Mouse (Mus musculus) urinary bladder, adult 18-20 months (tissue): ENCODE results near the gene Olfr299.

ENCODE experiments used
- DNase-seq, 2 experiments: peaks; one replicate each; pipeline ENCODE4 v3.0.0; 2022; ENCODE audit warnings: low spot score in 2 of 2, mixed read lengths in 2 of 2

Gene Olfr299

GRCm38 (mm10) chr7:86459621-86460020 is at the start of gene Olfr299:
TSS of gene Olfr299 (plus strand) at chr7:86459921.
- DNase-seq: no peak

DNA sequence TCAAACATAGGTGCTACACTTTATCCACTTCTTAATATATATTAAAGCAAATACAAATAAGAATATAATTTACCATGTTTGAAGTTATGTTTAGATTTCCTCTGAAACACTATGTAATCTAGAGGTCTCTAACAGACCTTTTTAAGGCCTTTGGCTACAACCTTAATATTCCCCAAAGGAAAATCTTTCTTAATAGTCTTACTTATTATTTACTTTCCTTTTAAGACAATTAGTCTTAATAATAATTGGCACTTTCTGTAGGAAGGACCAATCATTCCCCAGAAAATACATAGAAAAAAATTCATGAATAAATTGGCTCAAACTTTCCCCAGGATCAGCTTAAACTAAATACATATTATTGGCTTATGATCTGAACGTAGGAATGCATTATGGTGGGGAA is 32.7 kb downstream of the Olfr299 start, which contains the start of gene Olfr298:
Gene Olfr298, minus strand, starts transcription at position 101 of the 400 bp plus-strand sequence.
- no peak for DNase-seq
